Mouse (Mus musculus): ENCODE results near the gene Abca17.
A peak's percentile ranks its signal among the peaks of the same experiment; 100 is the strongest.

Gene Abca17

DNA sequence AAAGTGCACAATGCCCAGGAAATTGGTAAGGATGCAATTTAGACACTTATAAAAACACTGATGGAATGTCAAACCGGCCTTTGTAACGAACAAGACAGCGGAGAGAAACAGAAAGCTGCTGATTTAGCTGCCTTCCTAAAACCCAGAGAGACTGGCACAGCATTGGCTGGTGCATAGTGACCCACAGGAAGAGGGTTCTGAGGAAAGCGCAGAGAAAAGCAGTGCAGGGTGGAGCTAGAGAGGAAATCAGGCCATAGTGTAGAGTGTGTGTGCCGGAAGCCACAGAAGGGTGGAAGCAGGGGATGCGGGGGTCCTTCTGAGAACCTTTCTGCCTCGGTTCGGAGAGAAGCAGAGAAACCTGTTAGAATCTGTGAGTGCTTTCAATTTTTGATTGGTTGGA is 6.2 kb downstream of the Abca17 start:
- no peak for DNase-seq (ENCODE audit: low spot score)

DNA sequence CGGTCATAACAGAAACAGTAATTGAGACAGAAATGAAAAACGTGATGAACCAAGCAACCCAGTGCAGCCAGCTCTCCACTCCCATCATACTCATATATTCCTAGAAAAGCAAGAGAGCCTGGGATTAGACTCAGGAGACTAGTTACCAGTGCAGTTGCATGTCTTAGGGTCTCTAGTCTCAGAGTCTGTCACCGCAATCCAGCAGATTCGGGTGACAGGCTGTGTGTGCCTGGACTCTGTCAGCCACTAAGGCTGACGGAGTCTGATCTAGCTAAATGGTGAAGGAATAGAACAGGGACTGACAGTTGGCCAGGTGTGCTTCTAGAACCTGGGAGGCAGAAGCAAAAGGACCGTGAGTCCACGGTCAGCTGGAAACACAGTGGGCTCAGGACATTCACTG is 23.2 kb downstream of the Abca17 start:
- no peak for DNase-seq (ENCODE audit: low spot score)

DNA sequence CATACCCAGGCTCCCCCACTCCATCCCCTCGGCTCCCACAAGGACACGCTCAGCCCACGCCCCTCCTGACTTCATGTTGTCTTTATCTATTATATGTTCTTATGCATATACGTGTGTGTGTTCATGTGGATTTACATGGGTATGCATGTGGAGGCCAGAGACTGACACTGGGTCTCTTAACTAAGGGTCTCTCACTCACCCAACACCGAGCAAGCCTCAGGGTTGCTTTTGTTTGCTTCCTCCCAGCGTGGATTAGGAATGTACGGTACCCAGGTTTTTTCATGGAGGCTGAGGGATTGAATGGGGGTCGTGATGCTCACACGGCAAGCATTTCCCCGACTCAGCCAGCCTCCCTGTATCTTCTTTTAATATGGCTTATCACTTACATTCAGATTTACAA is 25.8 kb downstream of the Abca17 start:
- DNase-seq (ENCODE audit: low spot score), result no peak

DNA sequence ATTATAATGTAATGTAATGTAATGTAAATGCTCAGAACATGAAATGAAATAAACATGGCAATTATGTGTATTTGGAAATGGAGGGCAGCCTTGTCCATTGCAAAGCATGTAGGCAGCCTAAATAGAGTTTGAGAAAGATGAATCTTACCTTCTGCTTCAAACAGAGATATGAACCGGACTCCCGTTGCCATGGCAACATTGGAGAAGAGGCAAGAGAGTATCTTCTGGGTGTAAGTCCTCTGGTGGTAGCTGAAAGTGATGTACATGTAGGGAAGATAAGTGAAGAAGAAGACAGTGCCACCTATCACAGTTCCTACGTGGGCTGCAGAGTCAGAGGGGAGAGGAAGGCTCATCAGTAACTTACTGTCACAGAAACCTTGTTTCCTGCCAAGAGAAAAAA is 30.0 kb downstream of the Abca17 start:
- no peak for DNase-seq (ENCODE audit: low spot score)

DNA sequence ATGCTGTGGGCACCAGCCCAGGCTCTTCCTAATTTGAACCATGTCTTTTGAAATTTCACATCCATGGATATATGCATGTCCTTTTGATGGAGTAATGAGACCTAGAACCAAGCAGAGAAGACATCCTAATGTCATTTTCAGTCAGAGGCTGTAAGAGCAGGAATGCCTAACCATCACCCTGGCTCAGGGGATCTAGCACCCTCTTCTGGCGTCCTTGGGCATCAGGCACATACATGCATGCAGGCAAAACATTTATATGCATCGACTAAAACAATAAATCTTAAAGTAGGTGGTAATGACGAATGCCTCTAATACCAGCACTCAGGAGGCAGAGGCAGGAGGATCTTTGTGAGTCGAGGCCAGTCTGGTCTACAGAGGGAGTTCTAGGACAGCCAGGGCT is 43.4 kb downstream of the Abca17 start:
- peak; percentile 65 for DNase-seq (ENCODE audit: low spot score)

DNA sequence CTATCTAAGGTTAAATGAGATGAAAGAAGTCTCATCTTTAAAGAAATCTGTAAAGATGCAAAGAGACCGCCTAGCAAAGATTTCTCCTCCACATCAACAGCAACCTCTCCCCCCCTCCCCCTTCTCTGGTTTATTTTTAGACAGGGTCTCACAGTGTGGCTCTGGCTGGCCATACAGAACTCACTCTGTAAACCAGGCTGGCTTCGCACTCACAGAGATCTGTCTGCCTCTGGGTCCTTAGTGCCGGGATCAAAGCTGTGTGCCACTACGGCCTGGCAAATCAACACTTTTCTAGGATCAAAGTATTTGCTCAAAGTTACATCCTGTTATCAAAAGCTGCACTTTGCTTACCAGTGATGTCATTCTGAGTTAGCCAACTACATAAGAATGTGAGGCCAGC is 50.2 kb downstream of the Abca17 start:
- no peak for DNase-seq (ENCODE audit: low spot score)

DNA sequence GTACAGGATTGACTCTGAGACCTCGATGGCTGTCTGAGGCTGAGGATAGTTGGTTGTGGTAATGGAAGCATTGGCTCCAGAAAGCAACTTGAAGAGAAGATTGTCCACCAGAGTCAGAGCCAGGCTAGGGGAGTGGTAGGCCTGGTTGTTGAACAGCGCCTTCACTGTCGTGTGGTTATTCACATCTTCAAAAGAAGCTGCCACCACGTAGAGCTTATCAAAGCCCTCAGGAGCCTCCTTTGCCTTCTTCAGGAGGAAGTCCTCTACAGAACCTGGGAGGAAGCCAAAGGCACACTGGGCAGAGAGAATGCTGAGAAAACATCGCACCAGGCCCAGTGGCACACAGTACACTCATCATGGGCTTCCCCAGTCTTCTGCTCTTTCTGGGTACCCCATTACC is 61.5 kb downstream of the Abca17 start:
- DNase-seq (ENCODE audit: low spot score), result no peak

DNA sequence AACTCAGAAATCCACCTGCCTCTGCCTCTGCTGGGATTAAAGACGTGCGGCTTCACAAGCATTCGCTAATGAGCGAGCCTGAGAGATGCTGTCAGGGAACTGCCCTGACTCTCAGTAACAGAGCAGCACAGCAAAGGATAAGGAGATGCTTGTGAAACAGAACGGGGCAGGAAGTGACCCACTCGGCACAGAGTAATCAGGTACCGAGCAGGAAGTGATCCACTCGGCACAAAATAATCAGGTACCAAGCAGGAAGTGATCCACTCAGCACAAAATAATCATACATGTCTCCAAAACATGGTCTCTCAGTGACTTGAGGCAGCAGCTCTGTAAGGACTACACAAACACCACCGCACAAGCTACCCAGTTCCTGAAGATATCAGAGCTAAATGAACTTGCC is 62.4 kb downstream of the Abca17 start:
- DNase-seq (ENCODE audit: low spot score), result no peak

DNA sequence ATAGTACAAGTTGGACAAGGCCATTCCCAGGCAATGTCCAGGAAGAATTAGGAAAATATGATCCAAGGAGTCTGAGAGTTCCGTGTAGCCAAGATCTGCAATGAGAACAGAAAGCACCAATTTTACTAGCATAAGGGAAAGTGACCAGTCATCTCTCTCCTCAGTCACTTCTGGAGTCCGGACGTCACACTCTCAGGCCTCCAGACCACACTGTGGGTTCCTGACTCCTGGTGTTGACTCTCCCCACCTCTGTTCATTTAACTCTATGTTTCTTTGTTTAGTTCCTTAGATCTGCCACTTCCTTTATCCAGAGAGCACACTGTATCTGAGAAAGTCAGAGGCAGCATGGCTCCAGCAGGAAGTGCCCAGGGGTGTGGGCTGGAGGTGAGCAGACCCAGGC is 65.2 kb downstream of the Abca17 start:
- no peak for DNase-seq (ENCODE audit: low spot score)

DNA sequence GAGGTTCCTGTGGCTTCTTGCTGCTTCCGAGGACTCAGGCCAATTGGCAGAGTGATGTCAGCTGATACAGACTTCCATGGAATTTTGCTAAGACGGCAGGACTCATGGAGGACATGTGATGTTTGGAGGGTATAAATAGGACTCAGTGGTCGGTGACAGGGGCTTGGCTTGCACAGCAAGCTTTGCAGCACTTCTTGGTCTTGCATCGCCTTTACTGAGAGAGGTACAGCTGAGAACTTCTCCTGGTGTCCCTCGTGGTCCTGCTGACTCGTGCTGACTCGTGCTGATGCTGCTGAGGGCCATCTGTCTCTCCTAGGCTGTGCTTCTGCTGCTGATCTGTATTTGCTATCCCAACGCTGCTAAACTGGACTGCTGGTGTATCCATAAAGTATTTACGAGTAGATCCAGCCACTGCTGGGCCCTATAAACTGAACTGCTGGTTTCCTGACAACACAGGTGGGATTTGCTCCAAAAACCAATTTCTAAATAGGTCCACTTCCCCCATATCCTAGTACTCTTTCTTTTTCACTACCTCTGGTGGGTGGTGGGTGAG is 67.5 kb downstream of the Abca17 start:
- no peak for DNase-seq (ENCODE audit: low spot score)

DNA sequence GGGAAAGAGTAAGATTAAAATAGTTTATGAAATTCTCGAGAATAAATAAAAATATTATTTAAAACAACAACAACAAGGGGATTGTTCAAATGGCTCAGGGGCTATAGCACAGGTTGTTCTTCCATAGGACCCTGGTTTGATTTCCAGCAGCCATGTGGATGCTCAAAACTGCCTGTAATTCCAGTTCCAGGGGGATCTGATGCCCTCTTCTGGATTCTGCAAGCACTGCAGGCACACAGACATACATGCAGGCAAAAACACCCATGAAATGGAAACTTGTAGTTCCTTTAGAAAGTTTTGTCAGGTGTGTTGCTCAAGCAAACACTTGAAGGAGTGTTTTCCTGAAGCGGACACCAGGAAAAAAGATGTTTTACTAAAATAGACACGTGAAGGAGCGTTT is 68.2 kb downstream of the Abca17 start:
- DNase-seq (ENCODE audit: low spot score), result no peak

DNA sequence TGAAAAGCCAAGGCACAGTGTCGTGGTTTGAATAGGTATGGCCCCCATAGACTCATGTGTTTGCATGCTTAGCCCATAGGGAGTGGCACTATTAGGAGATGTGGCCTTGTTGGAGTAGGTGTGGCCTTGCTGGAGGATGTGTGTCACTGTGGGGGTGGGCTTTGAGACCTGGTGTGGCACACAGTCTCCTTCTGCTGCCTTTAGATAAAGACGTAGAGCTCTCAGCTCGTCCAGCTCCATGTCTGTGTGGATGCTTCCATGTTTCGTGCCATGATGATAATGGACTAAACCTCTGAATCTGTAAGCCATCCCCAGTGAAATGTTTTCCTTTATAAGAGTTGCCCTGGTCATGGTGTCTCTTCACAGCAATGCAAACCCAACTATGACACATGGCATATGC is 71.0 kb downstream of the Abca17 start:
- no peak for DNase-seq (ENCODE audit: low spot score)

DNA sequence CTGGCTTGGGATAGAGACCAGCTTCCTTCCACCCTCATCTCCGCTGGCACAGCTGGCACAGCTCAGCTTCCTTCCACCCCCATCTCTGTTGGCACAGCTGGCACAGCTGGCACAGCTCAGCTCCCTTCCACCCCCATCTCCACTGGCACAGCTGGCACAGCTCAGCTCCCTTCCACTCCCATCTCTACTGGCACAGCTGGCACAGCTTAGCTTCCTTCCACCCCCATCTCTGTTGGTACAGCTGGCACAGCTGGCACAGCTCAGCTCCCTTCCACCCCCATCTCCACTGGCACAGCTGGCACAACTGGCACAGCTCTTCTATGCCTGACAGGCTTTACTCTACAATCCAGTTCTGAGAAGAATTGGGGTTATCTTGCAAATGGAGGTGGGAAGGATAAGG is 83.7 kb downstream of the Abca17 start:
- DNase-seq (ENCODE audit: low spot score), result no peak

DNA sequence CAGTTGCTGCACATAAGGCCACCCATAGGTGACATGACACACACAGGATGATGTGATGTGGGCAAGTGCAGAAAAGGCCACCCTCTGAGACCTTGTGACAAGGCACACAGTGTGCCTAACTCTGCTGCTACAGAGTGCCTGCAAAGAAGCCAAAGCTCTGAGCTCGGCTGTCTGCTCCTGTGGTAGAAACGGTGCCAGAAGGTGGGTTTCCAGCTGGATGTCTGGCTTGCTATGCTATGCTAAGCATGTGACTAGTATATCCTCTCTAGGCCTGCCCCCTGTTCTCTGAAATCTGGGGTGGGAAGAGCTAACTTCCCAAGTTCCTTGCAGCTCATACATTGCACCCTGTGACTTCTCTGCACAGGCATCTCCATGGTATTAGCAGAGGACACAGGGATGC is 86.1 kb downstream of the Abca17 start:
- no peak for DNase-seq (ENCODE audit: low spot score)

DNA sequence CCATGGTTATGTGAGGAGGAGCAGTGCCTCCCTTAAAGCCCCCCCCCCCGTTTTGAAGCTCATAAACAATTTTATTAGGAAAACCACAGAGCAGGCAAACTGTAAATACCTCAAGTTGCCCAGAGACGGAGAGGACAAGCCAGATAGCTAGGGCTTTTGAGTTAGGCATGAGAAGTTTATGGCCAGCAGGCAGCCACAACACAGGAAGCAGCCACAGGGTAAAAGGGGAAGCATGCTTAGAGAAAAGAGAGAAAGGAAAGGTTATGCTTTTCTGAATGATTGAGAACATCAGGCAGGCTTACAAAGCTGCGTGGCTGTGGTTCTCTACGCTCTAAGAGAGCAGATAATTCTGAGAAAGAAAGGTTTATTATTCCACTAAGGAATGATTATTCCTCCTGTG is 90.4 kb downstream of the Abca17 start:
- DNase-seq (ENCODE audit: low spot score), result no peak

DNA sequence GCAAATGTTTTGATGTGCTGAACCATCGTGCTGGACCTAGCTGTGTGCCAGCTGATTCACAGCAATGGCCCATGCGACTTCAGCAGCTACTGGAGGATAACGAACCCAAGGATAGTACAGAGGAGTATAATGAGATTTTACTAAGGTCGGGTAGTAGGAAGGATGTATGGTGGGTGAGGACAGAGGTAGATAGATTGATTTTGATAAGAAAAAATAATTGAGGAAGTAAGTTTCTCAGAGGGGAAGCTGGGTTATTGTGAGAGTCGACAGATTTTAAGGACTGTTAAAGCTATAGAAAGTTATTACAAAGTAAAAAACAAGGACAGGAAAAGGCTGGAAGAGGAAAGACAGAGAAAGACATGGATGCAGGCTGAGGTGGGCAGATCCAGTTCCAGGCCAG is 91.2 kb downstream of the Abca17 start:
- no peak for DNase-seq (ENCODE audit: low spot score)

DNA sequence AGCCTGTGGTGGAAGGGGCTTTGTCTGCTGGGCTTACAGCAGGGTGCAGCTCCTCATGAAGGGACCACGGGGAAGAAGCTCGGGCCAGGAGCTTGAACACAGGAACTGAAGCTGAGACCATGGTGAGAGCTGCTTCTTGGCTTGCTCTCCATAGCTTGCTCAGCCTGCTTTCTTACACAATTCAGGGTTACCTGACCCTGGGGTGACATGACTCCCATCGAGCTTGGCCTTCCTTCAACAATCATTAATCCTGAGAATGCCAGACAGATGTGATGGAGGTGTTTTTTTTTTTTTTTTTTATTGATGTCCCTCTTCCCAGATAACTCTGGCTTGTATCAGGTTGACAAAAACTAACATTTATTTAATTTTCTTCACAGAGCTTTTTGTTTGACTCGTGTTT is 91.9 kb downstream of the Abca17 start:
- no peak for DNase-seq (ENCODE audit: low spot score)

DNA sequence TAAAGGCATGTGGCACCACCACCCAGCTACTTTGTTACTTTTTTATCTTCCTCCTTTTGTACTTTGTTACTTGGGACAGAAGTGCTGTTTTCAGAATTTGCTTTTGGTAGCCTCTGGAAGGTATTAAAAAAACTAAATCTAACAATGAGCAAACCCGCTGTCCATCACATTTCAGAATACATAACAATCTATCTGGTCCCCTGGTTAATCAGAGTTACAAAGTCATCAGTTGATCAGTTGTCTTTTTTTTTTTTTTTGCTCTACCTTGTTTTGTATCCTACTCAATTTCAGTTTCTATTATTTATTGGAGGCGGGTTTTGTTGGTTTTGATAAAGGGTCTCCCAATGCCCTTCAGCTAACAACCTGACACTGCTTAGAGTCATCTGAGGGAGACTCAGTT is 98.5 kb downstream of the Abca17 start:
- no peak for DNase-seq (ENCODE audit: low spot score)

DNA sequence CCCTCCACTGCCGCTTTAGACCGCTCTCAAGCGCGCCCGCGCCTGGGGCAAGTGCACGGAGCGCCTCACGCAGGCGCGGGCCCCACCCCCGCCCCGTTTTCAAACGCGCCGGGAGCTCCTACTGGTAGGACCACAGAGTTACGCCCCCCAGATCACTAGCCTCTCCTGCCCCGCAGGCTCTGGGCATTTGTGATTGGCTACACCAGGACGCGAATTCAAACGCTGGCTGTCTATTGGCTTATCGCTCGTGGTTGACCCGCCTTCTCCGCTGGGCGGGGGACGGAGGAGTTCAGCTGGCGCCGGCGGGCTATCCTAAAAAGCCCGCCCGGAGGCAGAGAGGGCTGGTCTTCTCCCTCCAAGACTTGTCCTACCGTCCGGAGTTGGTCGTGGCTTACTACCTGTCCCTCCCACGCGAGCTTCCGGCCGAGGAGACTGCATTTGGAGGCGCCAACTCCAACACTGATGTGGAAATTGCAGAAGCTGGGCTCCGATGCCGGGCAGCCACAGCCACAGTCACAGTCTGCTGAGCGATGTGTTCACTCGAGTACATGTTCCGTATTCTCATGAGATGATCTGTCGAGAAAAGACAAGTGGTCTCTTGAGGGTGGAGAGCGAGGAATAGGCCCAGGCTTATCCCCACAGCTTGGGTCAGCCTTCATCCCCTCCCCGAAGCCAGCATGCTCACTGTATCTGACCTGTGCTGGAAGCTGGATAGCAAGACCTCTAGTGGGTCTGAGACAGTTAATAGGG is 99.4 kb downstream of the Abca17 start, which contains the start of gene Ccnf:
Gene Ccnf, minus strand, starts transcription at position 165 of the 750 bp plus-strand sequence.
- DNase-seq (ENCODE audit: low spot score), result peak; percentile 92

DNA sequence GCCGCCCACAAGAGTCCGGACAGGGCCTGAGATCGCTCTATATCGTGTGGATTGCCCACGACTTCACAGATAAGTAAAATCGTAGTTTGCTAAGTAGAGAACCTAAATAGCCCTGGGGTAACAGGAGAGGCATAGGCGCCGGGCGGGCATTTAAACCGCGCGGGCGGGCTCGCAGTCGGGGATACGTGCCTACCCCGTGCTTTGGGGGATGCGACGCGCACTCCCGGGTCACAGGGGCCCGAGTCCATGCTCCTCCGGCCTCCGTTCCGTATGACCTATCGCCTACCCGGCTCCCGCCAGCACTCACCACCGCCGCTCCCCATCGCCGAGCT is 99.9 kb downstream of the Abca17 start:
- no peak for DNase-seq (ENCODE audit: low spot score)

DNA sequence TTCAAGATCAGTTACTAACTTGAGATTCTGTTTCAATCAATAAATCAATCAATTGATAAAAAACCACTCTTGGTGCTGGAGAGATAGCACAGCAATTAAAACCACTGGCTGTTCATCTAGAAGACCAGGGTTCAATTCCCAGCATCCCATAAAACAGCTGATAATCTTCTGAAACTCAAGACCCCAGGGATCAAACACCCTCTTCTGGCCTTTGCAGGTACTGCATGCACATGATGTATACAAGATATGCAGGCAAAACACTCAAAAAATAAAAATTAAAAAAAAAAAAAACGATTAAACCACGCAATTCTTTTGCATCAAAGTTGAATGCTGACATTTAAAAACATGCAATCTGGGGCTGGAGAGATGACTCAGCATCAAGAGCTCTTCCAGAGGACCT is 102.2 kb downstream of the Abca17 start:
- DNase-seq (ENCODE audit: low spot score), result no peak

DNA sequence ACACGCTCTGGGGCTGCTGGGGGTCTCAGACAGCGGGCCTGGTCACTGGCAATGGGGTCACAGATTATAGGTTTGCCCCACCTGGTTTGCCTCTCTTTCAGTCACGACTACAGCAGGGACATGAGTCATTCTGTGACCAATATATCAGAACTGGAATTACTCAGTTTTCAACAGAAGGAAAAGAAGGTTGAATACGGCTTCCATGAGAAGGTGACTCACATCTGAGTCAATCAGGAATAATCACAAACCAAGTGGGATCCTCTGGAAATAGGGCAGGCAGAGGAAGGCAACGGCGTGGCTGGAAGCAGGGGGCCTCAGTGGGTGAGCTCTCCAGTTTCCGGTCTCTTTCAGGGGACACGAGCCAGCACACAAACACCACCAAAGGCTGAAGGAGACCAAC is 106.8 kb downstream of the Abca17 start:
- DNase-seq (ENCODE audit: low spot score), result no peak

DNA sequence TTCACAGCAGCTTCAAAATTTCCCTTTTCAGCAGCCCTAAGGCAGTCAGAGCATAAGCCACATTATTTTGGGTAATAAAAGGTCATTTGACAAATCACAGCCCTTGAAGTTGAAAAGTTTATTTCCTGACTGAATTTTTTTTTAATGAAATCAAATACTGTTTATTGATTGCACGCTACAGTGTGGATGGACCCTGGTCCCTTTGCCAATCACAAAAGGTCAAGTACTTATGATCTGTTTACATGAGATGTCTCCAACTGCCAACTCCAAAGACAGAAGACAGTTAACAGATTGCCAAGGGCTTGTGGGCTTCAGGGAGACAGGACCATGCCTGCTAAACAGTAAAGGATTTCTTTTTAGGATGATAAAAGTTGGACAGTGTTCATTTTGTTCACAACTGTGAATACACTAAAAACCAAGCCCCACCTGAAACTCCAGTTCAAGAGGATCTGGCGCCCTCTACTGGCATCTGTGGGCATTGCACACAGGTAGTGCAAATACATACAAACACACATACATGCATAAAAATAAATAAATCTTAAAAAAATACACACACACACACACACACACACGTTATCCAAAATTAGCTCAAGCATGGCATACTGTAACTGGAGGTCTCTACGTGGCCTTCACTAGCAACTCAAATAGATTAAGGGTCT is 107.4 kb downstream of the Abca17 start:
- DNase-seq (ENCODE audit: low spot score), result peak; percentile 77

DNA sequence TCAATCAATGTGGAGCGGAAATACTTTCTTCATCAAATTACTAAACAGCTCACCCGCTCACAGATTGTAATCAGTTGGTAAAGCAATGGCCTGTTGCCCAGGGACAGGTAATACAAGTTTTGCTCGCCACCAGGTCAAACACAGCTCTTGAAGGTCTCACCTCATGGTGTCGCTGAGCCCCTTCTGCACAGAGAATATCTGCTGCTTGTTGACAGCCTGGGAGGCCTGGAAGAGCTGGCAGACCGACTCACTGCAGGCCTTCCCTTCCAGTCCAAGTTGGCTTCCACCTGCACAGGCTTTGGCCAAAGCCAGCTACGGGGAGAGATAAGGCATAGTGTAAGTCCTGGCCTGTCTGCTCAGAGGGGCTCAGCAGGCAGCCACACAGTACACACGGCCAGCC is 113.9 kb downstream of the Abca17 start:
- DNase-seq (ENCODE audit: low spot score), result no peak

Measured in testis, postnatal 10 days (tissue).